Comparison of ENCODE assay signal across 14 mouse cellular contexts in genomic region chr17:13703611-13704320, GRCm38 (mm10). TPM values are rescaled to one million over a fixed set of nuclear protein-coding genes. Genes with fewer than 3 reads are reported as not detected.
DNase-seq lines count a peak whose midpoint lies in the region; ATAC-seq and TF ChIP-seq lines count a peak whose summit lies in the region.
"Had no signal": no experiment of that assay in that cellular context is flagged by ENCODE, and none has a peak within 500 bp of the region (broad histone marks: within the 10 kb centered on the region; RNA-seq: fewer than 3 reads in every experiment).

No protein-coding gene starts in this region.

- H3K9ac ChIP-seq in hindbrain, embryonic 12.5 days: no peak overlapping the region
- no peak overlapping the region for H3K9ac ChIP-seq in limb, embryonic 14.5 days (ENCODE audit: low read depth, low read length, severe bottlenecking)
- H3K9ac ChIP-seq: embryonic facial prominence, embryonic 15.5 days; liver, embryonic 15.5 days; midbrain, embryonic 15.5 days had no signal

- H3K9me3 ChIP-seq in hindbrain, embryonic 10.5 days: 0 out of 2 replicates have a peak, but pooled peaks cover 2% of the 10 kb centered on the region
- no peaks in the 10 kb centered on the region for H3K9me3 ChIP-seq in hindbrain, embryonic 12.5 days (replicated peaks)
- no peaks in the 10 kb centered on the region for H3K9me3 ChIP-seq in limb, embryonic 14.5 days (ENCODE audit: control insufficient read depth, low read length)
- H3K9me3 ChIP-seq: embryonic facial prominence, embryonic 15.5 days; liver, embryonic 15.5 days; midbrain, embryonic 15.5 days had no signal

- 0 out of 2 replicates have a peak overlapping the region, but pooled peaks have one; percentile 30 for H3K27ac ChIP-seq in hindbrain, embryonic 10.5 days
- no peak overlapping the region for H3K27ac ChIP-seq in hindbrain, embryonic 12.5 days
- 0 out of 2 replicates have a peak overlapping the region, but pooled peaks have one; percentile 7 for H3K27ac ChIP-seq in limb, embryonic 14.5 days (replicated peaks; ENCODE audit: low read depth, low read length)
- H3K27ac ChIP-seq: embryonic facial prominence, embryonic 15.5 days; liver, embryonic 15.5 days; midbrain, embryonic 15.5 days had no signal

- no peak for ATAC-seq in hindbrain, embryonic 12.5 days (ENCODE audit: low FRiP score)
- ATAC-seq in limb, embryonic 14.5 days (ENCODE audit: low FRiP score, low read depth): no peak
- ATAC-seq: midbrain, embryonic 15.5 days had no signal

- H3K27me3 ChIP-seq in hindbrain, embryonic 10.5 days (ENCODE audit: insufficient read depth, poor library complexity, severe bottlenecking): no peaks in the 10 kb centered on the region
- no peaks in the 10 kb centered on the region for H3K27me3 ChIP-seq in hindbrain, embryonic 12.5 days
- no peaks in the 10 kb centered on the region for H3K27me3 ChIP-seq in limb, embryonic 14.5 days (ENCODE audit: control insufficient read depth, insufficient read depth, low read length)
- H3K27me3 ChIP-seq: embryonic facial prominence, embryonic 15.5 days; liver, embryonic 15.5 days; midbrain, embryonic 15.5 days had no signal

- 46% methylated on average over 9 of the region's 9 CpGs for WGBS in hindbrain, embryonic 10.5 days
- WGBS in hindbrain, embryonic 12.5 days: 47% methylated on average over 9 of the region's 9 CpGs
- WGBS in limb, embryonic 14.5 days: 27% methylated on average over 9 of the region's 9 CpGs

- no peaks in the 10 kb centered on the region for H3K36me3 ChIP-seq in hindbrain, embryonic 10.5 days
- H3K36me3 ChIP-seq in hindbrain, embryonic 12.5 days: no peaks in the 10 kb centered on the region
- no peaks in the 10 kb centered on the region for H3K36me3 ChIP-seq in limb, embryonic 14.5 days (ENCODE audit: control insufficient read depth, insufficient read depth, low read length)
- H3K36me3 ChIP-seq: embryonic facial prominence, embryonic 15.5 days; liver, embryonic 15.5 days; midbrain, embryonic 15.5 days had no signal

- no peak overlapping the region for H3K4me2 ChIP-seq in hindbrain, embryonic 12.5 days (replicated peaks)
- no peak overlapping the region for H3K4me2 ChIP-seq in limb, embryonic 14.5 days (replicated peaks; ENCODE audit: low read depth, low read length, severe bottlenecking)
- H3K4me2 ChIP-seq: embryonic facial prominence, embryonic 15.5 days; liver, embryonic 15.5 days; midbrain, embryonic 15.5 days had no signal

- H3K4me1 ChIP-seq in hindbrain, embryonic 10.5 days (replicated peaks): peaks cover 45% of the 10 kb centered on the region
- peaks cover 30% of the 10 kb centered on the region for H3K4me1 ChIP-seq in hindbrain, embryonic 12.5 days
- H3K4me1 ChIP-seq in limb, embryonic 14.5 days (ENCODE audit: control insufficient read depth, insufficient read depth, low read length): peaks cover 25% of the 10 kb centered on the region
- H3K4me1 ChIP-seq: liver, embryonic 15.5 days had no signal

- no peak for DNase-seq in hindbrain, embryonic 10.5 days (ENCODE audit: low spot score)
- peak; percentile 96 for DNase-seq in brain, adult 2 months (ENCODE audit: low read depth, low spot score)
- peak; percentile 82 for DNase-seq in cerebellum, adult 11 months
- DNase-seq in limb, embryonic 14.5 days (ENCODE audit: low spot score): peak; percentile 18
- no peak for DNase-seq in urinary bladder, adult 2 months (ENCODE audit: low spot score)
- DNase-seq in urinary bladder, adult 18-20 months (ENCODE audit: low spot score in 2 of 2): no peak
- DNase-seq: adrenal gland, adult 8-10 months; heart, postnatal 10 days; kidney, adult 8-10 months; right cerebral cortex, postnatal 4 days had no signal

- H3K4me3 ChIP-seq in hindbrain, embryonic 10.5 days: no peak overlapping the region
- H3K4me3 ChIP-seq in hindbrain, embryonic 12.5 days: no peak overlapping the region
- no peak overlapping the region for H3K4me3 ChIP-seq in limb, embryonic 14.5 days (replicated peaks; ENCODE audit: low read length)
- H3K4me3 ChIP-seq: embryonic facial prominence, embryonic 15.5 days; liver, embryonic 15.5 days; midbrain, embryonic 15.5 days had no signal

- TF ChIP-seq POLR2A in limb, embryonic 14.5 days (IDR thresholded peaks at IDR 0.05; ENCODE audit: borderline replicate concordance, extremely low read depth, insufficient read depth, insufficient read length): no peak

RNA-seq across cellular contexts. Expression of gene Afdn, which starts 56.6 kb away (rescaled TPM):
- 71.0 and 72.2 TPM in 2 replicates for polyA plus RNA-seq in hindbrain, embryonic 10.5 days (2016; fragmentation: Nextera tagmentation; extraction: Ambion mirVana)
- polyA plus RNA-seq in hindbrain, embryonic 12.5 days (2016; fragmentation: Nextera tagmentation; extraction: Ambion mirVana): 153 and 156 TPM in 2 replicates
- 48.1 and 58.9 TPM in 2 replicates for polyA plus RNA-seq in limb, embryonic 14.5 days (2012; rRNA removed)
- polyA plus RNA-seq in limb, embryonic 14.5 days (2014; fragmentation: Nextera tagmentation; extraction: Ambion mirVana): 76.7 and 80.4 TPM in 2 replicates
- polyA plus RNA-seq in urinary bladder, adult 2 months (2012; rRNA removed): 42.2 and 55.3 TPM in 2 replicates

RNA-seq across cellular contexts. Expression of gene Tcte2, which starts 57.9 kb away (rescaled TPM):
- polyA plus RNA-seq in hindbrain, embryonic 10.5 days (2016; fragmentation: Nextera tagmentation; extraction: Ambion mirVana): 4.4 and 7.5 TPM in 2 replicates
- 13.9 and 17.2 TPM in 2 replicates for polyA plus RNA-seq in hindbrain, embryonic 12.5 days (2016; fragmentation: Nextera tagmentation; extraction: Ambion mirVana)
- 4.4 and 4.6 TPM in 2 replicates for polyA plus RNA-seq in limb, embryonic 14.5 days (2012; rRNA removed)
- polyA plus RNA-seq in limb, embryonic 14.5 days (2014; fragmentation: Nextera tagmentation; extraction: Ambion mirVana): 4.4 and 5.2 TPM in 2 replicates
- polyA plus RNA-seq in urinary bladder, adult 2 months (2012; rRNA removed): 2.9 and 4.4 TPM in 2 replicates

Comparison
In these comparisons a context has a peak if more than half of its experiments do, and no peak if none do; other contexts are left out.
1. DNase-seq: peak in brain, adult 2 months (single experiment), cerebellum, adult 11 months (single experiment) and limb, embryonic 14.5 days (single experiment); none in hindbrain, embryonic 10.5 days (single experiment), urinary bladder, adult 2 months (single experiment) and urinary bladder, adult 18-20 months (0 of 2).